Mouse (Mus musculus): Measurements from ENCODE around the gene Wdtc1. TPM values are rescaled to one million over a fixed set of nuclear protein-coding genes. Genes with fewer than 3 reads are reported as not detected.

The Wdtc1 gene
- total and polyA plus RNA-seq, 3 experiments, result 13.2 to 35.3 TPM; not detected in 1

DNA sequence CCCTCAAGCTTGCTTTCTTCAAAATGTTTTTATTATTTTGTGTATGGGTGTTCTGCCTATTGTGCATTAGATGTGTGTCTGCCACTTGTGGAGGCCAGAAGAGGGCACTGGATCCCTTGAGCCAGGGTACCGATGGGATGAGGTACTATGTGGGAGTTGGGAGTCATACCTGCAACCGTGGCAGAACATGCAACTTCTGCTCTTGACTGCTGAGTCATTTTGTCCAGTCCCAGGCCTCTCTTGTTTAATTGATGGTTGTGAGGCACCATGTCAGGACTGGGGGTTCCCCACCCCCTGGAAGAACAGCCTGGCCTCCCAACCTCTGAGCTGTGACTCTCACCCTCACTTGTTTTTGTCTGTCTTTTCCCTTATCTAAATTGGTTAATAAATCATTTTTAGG lies 88.7 kb downstream of the Wdtc1 start:
- H3K27me3 ChIP-seq (ENCODE audit: control insufficient read depth in 1 of 2, insufficient read depth in 2 of 2, low read length in 2 of 2), result no peaks in the 10 kb centered on the region
- H3K36me3 ChIP-seq (ENCODE audit: control insufficient read depth in 1 of 2, insufficient read depth in 2 of 2, low read length in 2 of 2), result no peaks in the 10 kb centered on the region; a peak in 2 of 4 replicates
- H3K9ac ChIP-seq (ENCODE audit: control insufficient read depth, low read depth, low read length, poor library complexity, severe bottlenecking), result no peak overlapping the region
- H3K27ac ChIP-seq (ENCODE audit: control insufficient read depth, low read depth, low read length), result no peak overlapping the region
- TF ChIP-seq SIN3A (IDR thresholded peaks at IDR 0.05; ENCODE audit: low read length) (no peak), GABPA (IDR thresholded peaks at IDR 0.05; ENCODE audit: low read depth, low read length) (no peak), SMC3 (IDR thresholded peaks at IDR 0.05; ENCODE audit: low read depth, low read length) (no peak), MYC (IDR thresholded peaks at IDR 0.05; ENCODE audit: low read depth, low read length) (no peak), TBP (IDR thresholded peaks at IDR 0.05; ENCODE audit: low read depth, low read length) (no peak), ETS1 (IDR thresholded peaks at IDR 0.05; ENCODE audit: low read depth, low read length) (no peak), MAFK (IDR thresholded peaks at IDR 0.05; ENCODE audit: borderline replicate concordance, low read depth, low read length) (no peak), MAX (IDR thresholded peaks at IDR 0.05; ENCODE audit: low read length) (no peak), HCFC1 (IDR thresholded peaks at IDR 0.05; ENCODE audit: low read depth, low read length) (no peak), CHD1 (IDR thresholded peaks at IDR 0.05; ENCODE audit: low read depth, low read length) (no peak), USF1 (IDR thresholded peaks at IDR 0.05; ENCODE audit: low read depth, low read length) (no peak), RAD21 (IDR thresholded peaks at IDR 0.05; ENCODE audit: low read depth, low read length) (no peak)
- no peaks in the 10 kb centered on the region for H3K4me1 ChIP-seq (ENCODE audit: control insufficient read depth in 1 of 2, insufficient read depth in 2 of 2, low read length in 2 of 2)
- H3K9me3 ChIP-seq (replicated peaks; ENCODE audit: insufficient read depth, low read length), result no peaks in the 10 kb centered on the region
- H3K79me2 ChIP-seq (ENCODE audit: control insufficient read depth, insufficient read depth, low read length, poor library complexity), result no peaks in the 10 kb centered on the region
- H3K4me3 ChIP-seq (ENCODE audit: control insufficient read depth in 1 of 2, insufficient read depth in 1 of 2, low read depth in 2 of 2, low read length in 2 of 2), result no peak overlapping the region
- DNase-seq (ENCODE audit: low read depth, low spot score), result no peak

GRCm38 (mm10) chr4:133263756-133264155 lies 89.5 kb downstream of the Wdtc1 start:
- Histone ChIP-seq H3K27me3 (ENCODE audit: control insufficient read depth in 1 of 2, insufficient read depth in 2 of 2, low read length in 2 of 2) (no peaks in the 10 kb centered on the region), H3K4me1 (ENCODE audit: control insufficient read depth in 1 of 2, insufficient read depth in 2 of 2, low read length in 2 of 2) (no peaks in the 10 kb centered on the region), H3K9ac (ENCODE audit: control insufficient read depth, low read depth, low read length, poor library complexity, severe bottlenecking) (no peak overlapping the region), H3K27ac (ENCODE audit: control insufficient read depth, low read depth, low read length) (no peak overlapping the region), H3K4me3 (ENCODE audit: control insufficient read depth in 1 of 2, insufficient read depth in 1 of 2, low read depth in 2 of 2, low read length in 2 of 2) (no peak overlapping the region), H3K9me3 (replicated peaks; ENCODE audit: insufficient read depth, low read length) (no peaks in the 10 kb centered on the region), H3K36me3 (ENCODE audit: control insufficient read depth in 1 of 2, insufficient read depth in 2 of 2, low read length in 2 of 2) (no peaks in the 10 kb centered on the region; a peak in 1 of 4 replicates), H3K79me2 (ENCODE audit: control insufficient read depth, insufficient read depth, low read length, poor library complexity) (no peaks in the 10 kb centered on the region)
- TF ChIP-seq NELFE (IDR thresholded peaks at IDR 0.05; ENCODE audit: low read depth, low read length) (no peak), POLR2AphosphoS2 (IDR thresholded peaks at IDR 0.05; ENCODE audit: low read length) (no peak), ZC3H11A (IDR thresholded peaks at IDR 0.05; ENCODE audit: low read depth, low read length) (no peak), MYB (IDR thresholded peaks at IDR 0.05; ENCODE audit: low read depth, low read length) (no peak), ZNF384 (IDR thresholded peaks at IDR 0.05; ENCODE audit: low read depth, low read length) (no peak), JUND (IDR thresholded peaks at IDR 0.05; ENCODE audit: low read depth, low read length) (no peak), EP300 (IDR thresholded peaks at IDR 0.05; ENCODE audit: low read depth in 1 of 2, low read length in 2 of 2) (no peak), MYC (IDR thresholded peaks at IDR 0.05; ENCODE audit: low read depth, low read length) (no peak)
- DNase-seq (ENCODE audit: low read depth, low spot score), result no peak

All from MEL (cell line).